Mouse (Mus musculus): ENCODE data around the gene Hoxb4.

Hoxb4 gene

DNA sequence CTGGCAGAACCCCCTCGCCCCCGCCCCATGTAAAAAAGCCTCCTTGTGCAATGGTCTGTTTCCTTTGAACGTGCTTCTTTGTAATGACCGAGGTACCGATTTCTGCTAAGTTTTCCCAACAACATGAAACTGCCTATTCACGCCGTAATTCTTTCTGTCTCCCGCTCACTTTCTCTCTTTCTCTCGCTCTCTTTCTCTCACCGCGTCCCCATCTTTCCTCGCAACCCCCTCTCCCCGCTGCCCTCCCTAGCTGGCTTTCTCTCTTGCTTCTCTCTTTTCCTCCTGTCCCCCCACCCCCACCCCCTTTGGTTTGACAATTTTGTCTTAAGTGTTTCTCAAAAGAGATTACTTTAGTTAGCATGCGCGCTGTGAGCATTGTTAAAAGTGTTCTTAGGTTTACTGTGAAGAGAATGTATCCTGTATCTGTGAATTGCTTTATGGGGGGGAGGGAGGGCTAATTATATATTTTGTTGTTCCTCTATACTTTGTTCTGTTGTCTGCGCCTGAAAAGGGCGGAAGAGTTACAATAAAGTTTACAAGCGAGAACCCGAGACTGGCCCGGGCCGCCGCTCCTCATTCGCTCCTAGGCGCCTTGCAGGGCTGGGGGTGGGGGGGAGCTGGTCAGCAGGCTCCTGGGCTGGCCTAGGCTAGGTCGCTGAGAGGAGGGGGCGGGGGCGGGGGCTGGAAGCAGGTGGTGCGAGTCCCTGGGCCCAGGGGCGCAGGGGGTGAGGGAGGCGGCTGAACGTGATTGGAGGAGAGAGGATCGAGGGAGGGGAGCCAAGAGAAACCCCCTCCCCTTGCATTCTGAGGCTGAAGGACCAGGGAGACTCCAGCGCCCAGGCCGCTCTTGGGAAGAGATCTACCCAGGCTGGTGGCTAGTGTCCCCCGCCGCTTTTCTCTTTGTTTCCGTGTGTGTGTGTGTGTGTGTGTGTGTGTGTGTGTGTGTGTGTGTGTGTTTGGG is 33.0 kb upstream of the Hoxb4 start:
- CTCF ChIA-PET, result interaction anchor here (0.6 kb wide), 1 partner anchor 1053 kb away, joined by 5 read pairs; no protein-coding TSS in a partner anchor

DNA sequence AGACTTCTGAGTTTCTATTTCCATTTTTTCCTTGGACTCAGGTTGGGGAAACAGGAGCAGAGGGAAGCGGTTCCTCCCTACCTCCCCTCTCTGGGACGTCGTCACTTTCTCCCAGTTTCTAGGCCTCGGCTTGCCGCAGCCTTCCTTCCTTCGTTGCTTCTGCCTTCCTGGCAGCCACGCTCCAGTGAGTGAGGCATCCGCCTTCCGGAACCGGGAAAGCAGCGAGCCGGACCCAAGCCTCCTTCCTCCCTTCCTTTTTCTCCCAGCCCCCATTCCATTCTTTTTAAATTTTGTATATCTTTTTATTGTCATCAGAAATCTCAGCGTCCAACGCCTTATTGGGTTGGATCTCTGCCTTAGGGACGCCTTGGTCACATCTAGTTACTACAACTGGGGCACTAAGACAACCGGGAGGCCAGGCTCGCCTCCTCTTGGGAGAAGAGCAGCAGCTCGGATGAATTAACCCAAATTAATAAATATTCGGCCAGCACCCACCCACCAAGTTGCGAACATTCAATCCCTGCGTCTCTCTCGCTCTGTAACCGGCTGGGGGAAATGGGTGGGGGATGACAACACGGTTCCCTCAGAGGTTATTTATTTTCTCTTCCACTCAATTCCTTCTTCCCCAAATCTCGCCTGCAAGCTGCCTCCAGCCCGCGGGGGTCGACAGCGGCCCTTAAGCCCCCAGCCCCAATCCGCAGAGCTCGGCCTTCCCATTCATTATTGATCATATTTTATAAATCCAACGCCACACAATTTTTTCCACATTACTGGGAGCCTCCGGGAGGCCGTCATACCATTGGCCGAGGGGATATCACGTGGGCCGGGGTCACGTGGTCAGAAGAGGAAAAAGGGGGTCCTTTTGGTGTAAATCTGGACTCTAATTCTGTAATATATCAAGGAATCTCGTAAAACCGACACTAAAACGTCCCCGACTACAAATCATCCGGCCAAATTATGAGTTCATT is 32.0 kb upstream of the Hoxb4 start, which contains the start of gene Hoxb7:
TSS of gene Hoxb7 (plus strand) at position 853 of the 968 bp plus-strand sequence.
- CTCF ChIA-PET, result interaction anchor here (0.5 to 0.6 kb wide), 2 partner anchors 45 to 1054 kb away, joined by 4 to 5 read pairs; no protein-coding TSS in a partner anchor

DNA sequence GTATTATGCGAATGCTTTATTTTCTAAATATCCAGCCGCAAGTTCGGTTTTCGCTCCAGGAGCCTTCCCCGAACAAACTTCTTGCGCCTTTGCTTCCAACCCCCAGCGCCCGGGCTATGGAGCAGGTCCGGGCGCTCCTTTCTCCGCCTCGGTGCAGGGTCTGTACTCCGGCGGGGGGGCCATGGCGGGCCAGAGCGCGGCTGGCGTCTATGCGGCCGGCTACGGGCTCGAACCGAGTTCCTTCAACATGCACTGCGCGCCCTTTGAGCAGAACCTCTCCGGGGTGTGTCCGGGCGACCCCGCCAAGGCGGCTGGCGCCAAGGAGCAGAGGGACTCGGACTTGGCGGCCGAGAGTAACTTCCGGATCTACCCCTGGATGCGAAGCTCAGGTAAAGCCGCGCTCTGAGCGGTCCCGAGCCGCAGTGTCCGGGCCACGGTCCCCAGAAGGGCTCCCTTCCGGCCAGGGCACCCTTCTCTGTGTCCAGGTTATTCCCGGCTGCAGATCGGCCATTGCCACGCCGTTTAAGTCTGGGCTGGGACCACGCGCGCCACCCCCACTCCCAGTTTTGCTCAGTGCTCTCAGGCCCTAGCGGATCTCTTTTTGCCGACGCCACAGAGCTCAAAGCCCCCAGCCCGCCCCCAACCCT is 31.2 kb upstream of the Hoxb4 start:
- CTCF ChIA-PET, result interaction anchor here (0.5 kb wide), 1 partner anchor 46 kb away, joined by 4 read pairs; no protein-coding TSS in a partner anchor

DNA sequence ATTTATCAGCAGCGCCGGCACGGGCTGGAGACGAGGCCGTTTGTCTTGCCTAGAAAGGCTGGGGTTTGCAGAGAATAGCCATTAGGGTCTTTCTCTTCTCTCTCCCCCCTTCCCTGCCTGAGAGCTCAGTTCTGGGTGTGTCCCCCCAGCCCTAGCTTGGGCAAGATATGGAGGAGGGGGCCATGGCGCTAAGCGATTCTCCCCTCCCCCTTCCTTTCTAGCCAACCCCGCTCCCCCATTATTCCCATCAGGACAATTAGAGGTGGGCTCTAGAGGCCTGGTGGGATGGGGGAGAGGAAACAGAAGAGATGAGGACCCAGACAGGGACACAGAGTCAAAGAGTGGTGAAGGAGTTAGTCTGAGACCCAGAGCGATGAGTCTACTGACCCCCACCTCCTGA is 30.7 kb upstream of the Hoxb4 start:
- CTCF ChIA-PET, result no interaction called here

DNA sequence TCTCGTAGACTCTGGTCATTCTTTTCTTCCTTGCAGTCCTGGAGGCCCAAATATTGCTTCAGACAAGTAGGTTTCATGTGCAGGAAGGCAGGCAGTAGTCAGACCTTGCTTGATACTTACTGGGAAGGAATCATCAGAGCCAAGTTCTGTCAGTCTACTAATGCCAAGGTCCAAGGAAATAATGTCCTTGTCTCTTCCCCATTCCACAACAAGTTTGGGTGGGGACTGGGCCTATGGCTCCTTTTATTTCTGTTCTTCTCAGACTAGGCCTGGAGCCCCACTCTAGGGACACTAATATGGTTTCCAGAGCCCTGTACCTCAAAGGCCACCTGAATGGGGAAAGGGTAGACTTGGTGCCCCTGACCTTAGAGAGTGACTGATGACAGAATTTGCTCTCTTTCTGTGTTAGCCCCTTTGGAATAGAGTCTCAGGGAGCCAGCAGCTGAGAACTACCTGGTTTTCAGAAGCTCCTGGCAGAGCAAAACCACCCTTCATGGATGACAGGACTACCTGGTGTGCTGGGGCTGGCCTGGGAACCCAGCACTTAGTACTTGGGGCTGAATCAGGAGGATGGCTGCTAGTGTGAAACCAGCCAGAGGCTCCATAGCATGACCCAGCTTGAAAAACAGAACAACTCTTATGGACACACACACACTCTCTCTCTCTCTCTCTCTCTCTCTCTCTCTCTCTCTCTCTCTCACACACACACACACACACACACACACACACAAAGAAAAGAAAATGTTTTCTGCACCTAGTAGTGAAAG is 29.4 kb upstream of the Hoxb4 start:
- CTCF ChIA-PET, result interaction anchor here (0.6 kb wide), 1 partner anchor 641 kb away, joined by 7 read pairs; no protein-coding TSS in a partner anchor

DNA sequence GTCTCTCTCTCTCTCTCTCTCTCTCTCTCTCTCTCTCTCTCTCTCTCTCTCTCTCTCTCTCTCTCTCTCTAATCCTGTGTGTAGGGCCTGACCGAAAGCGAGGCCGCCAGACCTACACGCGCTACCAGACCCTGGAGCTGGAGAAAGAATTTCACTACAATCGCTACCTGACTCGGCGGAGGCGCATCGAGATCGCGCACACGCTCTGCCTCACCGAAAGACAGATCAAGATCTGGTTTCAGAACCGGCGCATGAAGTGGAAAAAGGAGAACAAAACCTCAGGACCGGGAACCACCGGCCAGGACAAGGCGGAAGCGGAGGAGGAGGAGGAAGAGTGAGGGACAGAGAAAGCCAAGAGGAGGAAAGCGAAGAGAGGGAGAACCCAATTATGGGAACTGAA is 28.8 kb upstream of the Hoxb4 start:
- CTCF ChIA-PET, result no interaction called here

DNA sequence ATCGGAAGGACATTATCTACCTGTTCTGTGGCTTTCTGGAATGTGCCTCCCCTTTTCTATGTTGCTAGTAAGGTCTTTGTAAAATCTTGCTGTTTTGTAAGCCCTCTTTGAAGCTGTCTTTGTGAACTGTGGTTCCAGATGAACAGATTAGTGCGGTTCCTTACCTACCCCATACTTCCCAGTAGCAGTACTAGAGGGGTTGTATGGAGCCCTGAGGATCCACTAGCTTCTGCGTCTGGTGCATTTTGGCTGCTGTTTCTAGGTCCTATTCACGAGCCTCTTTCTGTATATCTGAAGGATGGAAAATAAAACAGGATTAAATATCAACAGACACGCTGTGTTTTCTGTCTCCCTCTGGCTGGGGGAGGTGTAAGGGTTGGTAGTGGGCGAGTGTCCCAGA is 28.2 kb upstream of the Hoxb4 start:
- CTCF ChIA-PET, result no interaction called here

DNA sequence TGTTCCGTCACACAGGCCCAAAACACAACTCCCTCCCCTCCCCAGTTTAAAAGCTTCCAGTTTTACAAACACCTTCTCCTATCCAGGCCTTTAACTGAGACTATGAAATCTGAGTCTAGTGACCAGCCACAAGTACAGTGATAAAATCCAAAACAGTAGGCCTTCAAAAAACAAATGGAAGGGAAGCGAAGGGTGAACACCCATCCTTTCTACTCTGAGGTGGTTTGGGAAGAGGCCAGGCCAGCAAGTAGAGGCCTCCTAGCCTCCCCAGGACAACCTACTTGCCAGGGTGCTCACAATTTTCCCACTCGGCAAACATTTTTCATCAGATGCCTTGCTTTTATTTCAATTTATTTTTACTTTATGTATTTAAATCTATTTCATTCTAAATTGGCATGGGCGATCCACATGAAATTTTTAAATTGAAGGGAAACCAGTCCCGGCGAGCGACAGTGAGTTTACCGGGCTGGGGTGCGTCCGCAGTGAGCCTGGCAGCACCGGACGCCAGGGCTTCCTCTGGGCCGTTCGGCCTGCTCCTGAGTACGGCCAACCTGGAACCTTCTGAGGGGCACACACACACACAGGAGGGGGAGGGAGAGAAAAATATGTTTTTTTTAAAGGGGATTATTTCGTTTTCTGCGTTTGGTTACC is 27.2 kb upstream of the Hoxb4 start:
- CTCF ChIA-PET, result no interaction called here

DNA sequence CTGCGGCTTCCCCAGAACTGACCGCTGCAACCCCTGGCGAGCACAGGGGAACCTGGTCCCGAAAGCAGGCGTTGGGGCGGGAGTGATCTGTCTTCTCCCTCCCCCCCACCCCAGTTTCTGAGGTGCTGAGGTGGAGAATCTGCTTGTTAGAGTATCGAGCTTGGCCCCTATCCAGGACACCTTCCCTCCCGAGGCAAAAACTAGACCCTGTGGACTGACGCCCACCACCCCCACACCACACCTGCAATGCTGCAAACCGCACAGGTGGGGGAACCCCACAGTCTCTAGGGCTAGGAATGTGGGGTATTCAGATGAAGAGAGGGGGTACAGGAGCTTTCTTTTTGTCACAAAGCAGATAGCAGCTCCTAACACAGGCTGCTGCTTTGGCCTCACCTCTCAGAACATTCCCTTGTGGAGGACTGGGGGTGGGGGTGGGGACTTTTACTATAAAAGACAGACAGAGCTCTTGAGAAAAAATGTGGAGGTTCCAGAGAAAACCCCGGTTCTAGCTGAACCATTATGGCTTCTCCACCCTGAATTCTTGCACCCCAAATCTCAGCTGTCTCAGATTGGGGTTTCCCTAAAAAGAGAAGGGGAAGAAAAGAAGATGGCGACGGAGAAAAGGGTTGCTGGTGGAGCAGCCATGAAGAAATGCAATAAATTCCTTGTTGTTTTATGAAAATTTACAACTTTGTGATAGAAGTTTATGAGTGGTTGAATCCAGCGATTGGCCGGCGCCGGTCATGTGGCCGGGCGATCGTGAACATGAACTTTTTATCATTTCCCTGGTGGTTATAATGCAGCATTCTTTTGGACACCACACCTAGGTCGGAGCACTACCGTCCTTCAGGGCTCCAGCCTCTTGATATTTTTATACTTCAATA is 26.1 kb upstream of the Hoxb4 start, which contains the start of gene Hoxb6:
TSS of gene Hoxb6 (plus strand) at position 796 of the 884 bp plus-strand sequence.
- CTCF ChIA-PET, result interaction anchor here (0.7 to 0.9 kb wide), 2 partner anchors 10 to 12 kb away, joined by 3 to 6 read pairs; partner anchors contain the start of gene Hoxb8

DNA sequence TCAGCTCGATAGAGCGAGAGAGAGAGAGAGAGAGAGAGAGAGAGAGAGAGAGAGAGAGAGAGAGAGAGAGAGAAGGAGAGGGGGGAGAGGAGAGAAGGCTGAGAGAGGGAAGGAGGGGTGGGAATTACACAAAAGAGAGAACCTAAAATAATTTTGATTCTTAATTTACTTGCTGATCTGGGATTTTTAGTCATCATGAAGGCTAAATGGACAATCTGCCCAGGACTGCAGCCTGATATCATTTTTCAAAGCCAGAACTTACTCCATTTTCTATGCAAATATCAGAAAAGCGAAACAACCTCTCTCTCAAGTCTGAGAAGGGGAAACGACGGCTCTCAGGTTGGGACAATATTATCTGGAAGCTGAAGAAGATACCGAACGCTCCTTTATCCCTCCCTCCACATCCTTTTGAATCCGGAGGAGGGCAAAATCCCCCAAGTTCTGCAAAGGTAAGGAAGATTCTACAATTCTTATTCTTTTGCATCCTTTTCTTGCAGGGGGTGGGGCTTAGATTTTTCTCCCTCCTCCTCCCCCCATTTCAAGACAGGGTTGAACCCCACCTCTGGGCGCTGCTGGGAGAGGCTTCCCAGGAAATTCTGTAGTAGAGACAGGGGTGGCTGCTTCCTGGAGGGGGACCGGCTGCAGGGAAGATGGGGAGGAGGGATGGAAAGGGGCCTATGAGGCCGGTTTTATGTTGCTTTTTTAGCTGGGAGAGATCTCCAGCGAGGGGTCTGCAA is 25.3 kb upstream of the Hoxb4 start:
- CTCF ChIA-PET, result interaction anchor here (0.9 kb wide), 1 partner anchor 11 kb away, joined by 3 read pairs; no protein-coding TSS in a partner anchor

DNA sequence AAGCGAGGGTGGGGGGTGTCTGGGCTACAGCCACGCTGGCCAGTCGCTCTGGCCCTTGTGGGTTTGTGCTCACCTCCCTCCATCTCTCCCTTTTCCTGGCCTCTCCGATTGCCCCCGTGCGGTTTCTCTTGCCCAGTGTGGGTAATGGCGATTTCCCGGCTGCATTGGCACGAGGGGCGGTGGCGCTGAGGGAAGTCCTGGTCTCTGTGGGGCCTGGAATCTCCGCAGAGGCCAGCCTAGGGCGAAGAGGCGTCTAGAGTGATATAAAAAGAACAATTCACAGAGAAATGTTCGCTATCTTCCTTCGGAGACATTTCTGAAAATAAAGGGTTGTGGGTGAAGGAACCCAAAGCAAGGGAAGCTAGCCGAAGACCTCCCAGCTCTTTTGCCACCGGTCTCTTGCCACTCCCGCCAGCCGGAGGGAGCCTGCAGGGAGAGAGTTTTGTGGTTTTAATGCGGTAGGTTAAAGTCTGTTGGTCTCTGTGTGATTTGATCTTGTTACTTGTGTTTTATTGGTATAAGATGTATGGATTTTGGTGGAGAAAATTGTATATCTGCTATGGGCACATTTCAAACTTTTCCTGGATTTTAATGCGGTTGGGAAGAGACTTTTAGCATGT is 24.7 kb upstream of the Hoxb4 start:
- CTCF ChIA-PET, result interaction anchor here (1.1 to 1.3 kb wide), 2 partner anchors 11 to 15 kb away, joined by 4 to 6 read pairs; no protein-coding TSS in a partner anchor

DNA sequence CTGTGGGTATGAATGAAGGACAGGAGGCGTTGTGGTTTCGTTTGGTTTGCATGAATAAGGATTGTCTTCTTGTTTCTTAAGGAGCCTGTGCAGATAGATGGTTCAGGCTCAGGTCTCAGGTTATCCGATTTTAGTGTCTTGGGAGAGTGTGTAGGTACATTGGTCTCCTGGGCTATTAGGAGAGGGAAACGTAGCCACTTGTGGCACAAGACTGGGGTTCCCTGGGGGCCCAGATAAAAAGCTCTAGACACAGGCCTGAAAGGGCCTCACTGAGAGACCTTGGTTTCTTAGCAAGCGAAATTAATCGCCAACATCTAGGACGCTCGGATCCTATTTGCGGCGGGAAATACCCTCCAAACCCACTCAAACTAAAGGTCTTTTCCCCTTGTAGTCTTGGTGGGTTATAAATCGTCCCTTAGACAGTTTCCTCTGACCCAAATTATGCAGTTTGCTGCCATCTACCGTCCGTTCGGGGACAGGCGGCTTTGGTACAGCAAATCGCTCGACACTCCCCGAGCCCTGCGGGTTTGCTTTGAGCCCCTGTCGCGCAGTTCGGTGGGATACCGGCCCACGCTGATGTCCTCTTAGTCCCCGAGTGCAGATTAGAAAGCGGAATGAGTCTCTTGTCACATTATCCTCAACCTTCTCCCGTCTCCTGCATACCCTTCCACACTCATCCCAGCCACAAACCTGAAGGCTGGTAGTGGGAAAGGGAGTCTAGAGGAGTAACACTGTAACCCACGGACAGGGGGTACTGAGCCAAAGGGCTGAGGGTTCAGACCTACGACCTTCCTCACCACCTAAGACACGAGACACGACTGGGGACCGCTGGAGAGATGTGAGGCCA is 23.6 kb upstream of the Hoxb4 start:
- CTCF ChIA-PET, result interaction anchor here (0.7 to 2.3 kb wide), 5 partner anchors 10 to 866 kb away, joined by 3 to 6 read pairs (median 4); no protein-coding TSS in a partner anchor

DNA sequence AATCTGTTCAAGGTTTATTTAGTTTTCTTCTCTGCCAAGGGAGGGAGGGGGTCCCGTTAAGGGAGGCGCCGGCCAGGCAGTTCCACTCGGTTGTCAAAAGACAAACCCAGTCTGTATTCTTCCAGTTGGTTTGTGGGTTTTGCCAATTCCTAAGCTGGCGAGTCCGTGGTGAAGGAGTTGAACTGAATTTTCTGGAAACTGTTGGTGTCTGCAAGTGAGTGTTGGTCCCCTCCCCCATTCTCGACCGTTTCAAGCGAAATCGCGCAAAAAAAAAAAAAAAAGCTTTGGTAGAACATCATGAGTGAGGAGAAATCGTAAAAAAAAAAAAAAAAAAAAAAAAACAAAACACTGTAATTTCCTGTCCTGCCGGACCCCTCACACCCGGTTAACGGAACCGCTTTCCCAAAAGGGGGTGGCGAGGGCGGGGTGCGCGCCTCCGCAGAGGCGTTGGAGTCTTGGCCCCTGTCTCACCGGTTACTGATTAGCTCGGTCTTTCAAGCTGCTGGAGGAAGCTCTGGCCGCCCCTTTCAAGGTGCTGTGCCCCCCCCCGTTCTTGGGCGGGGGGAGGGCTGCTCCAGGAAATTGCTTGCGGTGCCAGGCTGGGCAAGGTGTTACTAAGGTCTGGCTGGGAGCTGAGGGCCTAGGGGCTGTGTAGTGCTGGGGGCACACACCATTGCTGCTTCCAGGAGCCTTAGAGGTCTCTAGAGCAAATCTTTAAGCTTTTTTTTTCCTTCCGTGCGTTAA is 22.8 kb upstream of the Hoxb4 start:
- CTCF ChIA-PET, result interaction anchor here (0.5 to 2.3 kb wide), 7 partner anchors 11 to 865 kb away, joined by 3 to 38 read pairs (median 5); no protein-coding TSS in a partner anchor

DNA sequence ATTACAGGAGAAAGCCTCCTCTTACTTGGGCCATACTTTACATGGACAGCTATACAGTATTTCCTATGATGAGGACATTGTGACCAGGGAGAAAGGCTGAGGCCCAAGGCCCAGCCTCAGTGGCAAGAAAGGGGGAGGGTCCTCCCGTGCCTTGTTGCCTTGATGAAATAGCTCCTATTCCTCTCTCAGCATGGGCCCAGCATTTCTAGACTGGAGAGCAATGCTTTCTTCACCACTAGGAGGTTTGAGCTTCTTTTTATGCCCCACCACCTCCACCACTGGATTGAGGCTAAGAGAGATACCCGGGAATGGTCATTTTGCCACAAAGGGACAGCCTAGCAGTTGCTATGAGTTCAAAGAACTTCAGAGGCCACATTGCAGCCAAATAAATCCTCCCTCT is 21.1 kb upstream of the Hoxb4 start:
- CTCF ChIA-PET, result interaction anchor here (0.5 to 2.3 kb wide), 2 partner anchors 9 to 235 kb away, joined by 3 to 6 read pairs; no protein-coding TSS in a partner anchor

DNA sequence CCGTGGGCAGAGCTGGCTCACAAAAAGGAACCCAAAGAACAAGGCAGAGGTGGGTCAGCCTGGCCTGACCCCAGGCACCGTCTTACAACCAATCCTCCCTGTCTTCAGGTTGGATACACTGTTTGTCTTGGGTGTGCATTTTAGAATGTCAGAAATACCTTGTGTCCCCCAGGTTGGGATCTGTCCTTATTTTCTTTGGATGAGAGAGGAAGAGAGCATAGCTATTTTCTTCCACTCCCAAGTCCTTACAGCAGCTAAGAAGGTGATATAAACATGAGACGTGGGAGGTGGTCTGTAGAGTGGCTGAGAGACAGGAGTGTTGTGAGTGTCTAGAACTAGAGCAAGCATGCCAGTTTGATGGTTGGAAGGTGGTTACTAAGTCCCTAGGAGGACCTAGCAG is 20.6 kb upstream of the Hoxb4 start:
- CTCF ChIA-PET, result interaction anchor here (0.5 kb wide), 1 partner anchor 235 kb away, joined by 3 read pairs; no protein-coding TSS in a partner anchor

Data from spleen, embryonic (tissue).